Mouse (Mus musculus): ENCODE data around the gene Tomm20. TPM values are rescaled to one million over a fixed set of nuclear protein-coding genes. Genes with fewer than 3 reads are reported as not detected.
"Not testable (repeated sequence)": the region's sequence is repeated elsewhere in the genome, so short reads cannot be mapped to it uniquely, and the experiment has no call there.

Gene Tomm20
- total RNA-seq, 2 experiments from 2014 or later: 174 to 189 TPM

- DNase-seq (ENCODE audit: low spot score in 2 of 2): no peak
- intact Hi-C loops (cut with DNase I): no loop called here
These were observed 42.3 kb downstream of the Tomm20 start for GRCm38 (mm10) chr8:126903224-126903895.

GRCm38 (mm10) chr8:126901612-126902011, 44.0 kb downstream of the Tomm20 start:
- intact Hi-C loops (cut with DNase I): no loop called here

GRCm38 (mm10) chr8:126901049-126901448, 44.6 kb downstream of the Tomm20 start:
- DNase-seq (ENCODE audit: low spot score in 2 of 2): no peak
- intact Hi-C loops (cut with DNase I): no loop called here

More at GRCm38 (mm10) chr8:126901612-126902011, 44.0 kb downstream of the Tomm20 start:
- no peak for DNase-seq (ENCODE audit: low spot score in 2 of 2)

GRCm38 (mm10) chr8:126895133-126895532, 50.5 kb downstream of the Tomm20 start:
- DNase-seq (ENCODE audit: low spot score in 2 of 2): peak; percentile 73 to 92
- intact Hi-C loops (cut with DNase I): loop anchor here (5.0 kb wide), 1 partner anchor 228 kb away; no protein-coding TSS in a partner anchor

DNA sequence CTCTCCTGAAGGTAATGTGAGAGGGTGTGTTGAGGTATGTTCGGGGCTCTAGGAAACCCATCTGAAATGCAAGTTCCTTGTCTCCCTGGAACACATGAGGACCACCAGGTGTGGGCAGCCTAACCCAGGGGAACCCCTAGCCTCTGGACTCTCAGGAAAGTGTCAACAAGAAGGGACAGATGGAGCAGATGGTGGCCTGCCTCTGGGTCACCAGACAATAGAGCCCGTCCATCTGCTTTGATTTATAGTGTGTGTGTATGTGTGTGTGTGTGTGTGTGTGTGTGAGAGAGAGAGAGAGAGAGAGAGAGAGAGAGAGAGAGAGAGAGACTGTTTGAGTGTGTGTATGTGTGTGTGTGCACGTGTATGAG, 58.0 kb downstream of the Tomm20 start:
- DNase-seq (ENCODE audit: low spot score in 2 of 2): no peak
- intact Hi-C loops (cut with DNase I): no loop called here

GRCm38 (mm10) chr8:126886741-126887638, 58.7 kb downstream of the Tomm20 start:
- intact Hi-C loops (cut with DNase I): no loop called here
- peak in 1 of 2 experiments; percentile 52 for DNase-seq (ENCODE audit: low spot score in 2 of 2)

DNA sequence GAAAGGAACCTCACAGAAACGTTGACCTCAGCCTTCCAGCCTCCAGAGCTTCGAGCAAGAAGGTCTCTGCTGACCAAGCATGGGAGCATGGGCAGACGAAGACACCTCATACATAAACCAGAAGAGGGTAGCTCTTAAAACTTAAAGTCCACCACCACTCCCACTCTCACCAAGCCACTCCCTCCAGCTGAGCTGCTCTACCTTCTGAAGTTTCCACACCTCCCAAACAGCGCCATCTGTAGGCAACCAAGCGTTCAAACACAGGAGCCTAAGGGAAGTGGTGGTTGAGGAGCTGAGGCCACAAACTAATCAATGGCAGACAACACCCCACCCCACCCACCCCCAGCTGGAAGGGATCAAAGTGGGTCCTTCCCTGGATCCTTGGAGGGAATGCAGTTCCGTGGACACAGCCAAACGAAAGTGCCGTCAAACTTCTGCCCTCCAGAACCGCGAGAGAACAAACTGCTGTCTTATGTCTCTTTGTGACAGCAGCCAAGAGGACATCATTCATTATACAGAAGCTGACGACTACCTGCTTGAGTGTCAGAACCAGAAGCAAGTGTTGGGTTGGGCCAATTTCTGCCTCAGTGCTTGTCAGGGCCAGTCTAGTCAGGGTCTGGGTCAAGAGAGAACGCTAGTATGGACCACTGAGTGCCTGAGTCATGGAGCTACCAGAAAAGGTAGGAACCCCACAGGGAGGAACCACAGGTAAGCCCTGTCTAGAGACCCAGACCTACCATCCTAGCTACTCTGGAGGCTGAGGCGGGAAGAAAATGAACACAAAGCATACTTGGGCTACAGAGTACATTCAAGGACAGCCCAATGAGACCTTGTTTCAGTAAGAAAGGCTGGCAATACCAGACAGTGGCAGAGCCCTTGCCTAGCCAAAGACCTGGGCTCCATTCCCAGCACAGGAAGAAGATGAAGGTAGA, 59.8 kb downstream of the Tomm20 start:
- intact Hi-C loops (cut with DNase I): no loop called here
- DNase-seq (ENCODE audit: low spot score in 2 of 2): no peak

- peak in 1 of 2 experiments; percentile 83 for DNase-seq (ENCODE audit: low spot score in 2 of 2)
- intact Hi-C loops (cut with DNase I): no loop called here
These were observed 61.3 kb downstream of the Tomm20 start for GRCm38 (mm10) chr8:126884202-126884926.

- intact Hi-C loops (cut with DNase I): no loop called here
- no peak for DNase-seq (ENCODE audit: low spot score in 2 of 2)
These were observed 61.9 kb downstream of the Tomm20 start for GRCm38 (mm10) chr8:126883752-126884151.

DNA sequence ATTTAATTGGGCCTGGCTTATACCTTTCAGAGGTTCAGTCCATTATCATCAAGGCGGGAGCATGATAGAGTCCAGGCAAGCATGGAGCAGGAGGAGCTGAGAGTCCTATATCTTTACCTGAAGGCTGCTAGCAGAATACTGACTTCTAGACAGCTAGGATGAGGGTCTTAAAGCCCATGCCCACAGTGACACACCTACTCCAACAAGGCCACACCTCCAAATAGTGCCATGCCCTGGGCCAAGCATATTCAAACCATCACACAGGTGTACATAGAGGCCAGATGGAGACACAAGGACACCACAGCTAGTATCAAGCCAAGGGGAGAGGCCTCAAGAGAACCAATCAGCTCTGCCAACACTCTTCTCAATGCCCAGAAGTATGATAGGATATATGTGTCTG, 63.1 kb downstream of the Tomm20 start:
- intact Hi-C loops (cut with DNase I); DNase-seq (ENCODE audit: low spot score in 2 of 2): not testable (repeated sequence)

GRCm38 (mm10) chr8:126881641-126882140, 64.0 kb downstream of the Tomm20 start:
- DNase-seq (ENCODE audit: low spot score in 2 of 2): no peak
- intact Hi-C loops (cut with DNase I): no loop called here

Other genes starting within 250 kb of the Tomm20 start
- 10 to 100 TPM; 13.2 to 14.2 TPM for gene Rbm34, start 25.2 kb upstream of the Tomm20 start, total RNA-seq (2021)
- 10 to 100 TPM; 14.4 to 21.6 TPM for gene Pard3, start 118.0 kb upstream of the Tomm20 start, total RNA-seq (2021)

Data from left cerebral cortex, postnatal 25 days (tissue).